Mouse (Mus musculus): ENCODE data around the gene Rab3gap1.

- no peak for TF ChIP-seq EP300 (optimal IDR thresholded peaks at IDR 0.05)
- TF ChIP-seq CTCF (IDR thresholded peaks at IDR 0.05; ENCODE audit: low read depth): no peak
Measured at GRCm38 (mm10) chr1:127850075-127850610, 18.4 kb upstream of the Rab3gap1 start.
